Mouse (Mus musculus) midbrain, embryonic 13.5 days (tissue): Measurements from ENCODE around the gene Klc2. TPM values are rescaled to one million over a fixed set of nuclear protein-coding genes. Genes with fewer than 3 reads are reported as not detected.

Experiments used
- ATAC-seq: fragments of 200-750 bp; cut with Nextera tagmentation; 2 replicates; pipeline ENCODE4 v1.8.0; 2017; ENCODE audit warnings: mild to moderate bottlenecking, moderate TSS enrichment, moderate library complexity
- H3K27ac ChIP-seq: fragments of 300-500 bp; sonication (generic); 2 replicates; pipeline ENCODE4 v1.5.1; 2015; ENCODE audit warnings: inconsistent platforms, mild to moderate bottlenecking, moderate library complexity
- H3K27me3 ChIP-seq: fragments of 300-500 bp; sonication (generic); 2 replicates; pipeline ENCODE4 v1.6.1; 2015; ENCODE audit warnings: mild to moderate bottlenecking, inconsistent platforms
- H3K36me3 ChIP-seq: fragments of 300-500 bp; sonication (generic); 2 replicates; pipeline ENCODE4 v1.6.1; 2015; ENCODE audit warnings: mild to moderate bottlenecking, inconsistent platforms
- H3K4me1 ChIP-seq: fragments of 300-500 bp; sonication (generic); replicated peaks from 2 replicates; pipeline ENCODE4 v1.6.1; 2015; ENCODE audit warnings: inconsistent platforms
- H3K4me2 ChIP-seq: fragments of 300-500 bp; sonication (generic); replicated peaks from 2 replicates; pipeline ENCODE4 v1.6.1; 2015; ENCODE audit warnings: moderate library complexity, mild to moderate bottlenecking, inconsistent platforms
- H3K4me3 ChIP-seq: fragments of 300-500 bp; sonication (generic); replicated peaks from 2 replicates; pipeline ENCODE4 v1.5.1; 2015; ENCODE audit warnings: mild to moderate bottlenecking, inconsistent platforms
- H3K9ac ChIP-seq: fragments of 300-500 bp; sonication (generic); replicated peaks from 2 replicates; pipeline ENCODE4 v1.6.1; 2015; ENCODE audit warnings: mild to moderate bottlenecking, inconsistent platforms
- H3K9me3 ChIP-seq: fragments of 300-500 bp; sonication (generic); 2 replicates; pipeline ENCODE4 v1.6.1; 2016; ENCODE audit warnings: mild to moderate bottlenecking, inconsistent platforms
- WGBS: fragments of 180-500 bp; shearing (Covaris S2); methylation state at CpG from one replicate; pipeline ENCODE4 v1.1.7; 2015; 5-methylcytosine and 5-hydroxymethylcytosine counted together
- polyA plus RNA-seq: library from polyadenylated mRNA; unstranded; fragments of >200 nt; fragmentation: Nextera tagmentation; extraction: Ambion mirVana; gene quantifications from 2 replicates; pipeline ENCODE4 v1.2.1, GENCODE M21; 2015

Klc2 gene
- polyA plus RNA-seq, 1 experiment from 2014 or later, result 69.0 TPM

GRCm38 (mm10) chr19:5069978-5070377 is 48.4 kb downstream of the Klc2 start:
- 85% methylated on average over 7 of the region's 7 CpGs for WGBS
- no peaks in the 10 kb centered on the region for H3K9me3 ChIP-seq
- H3K4me1 ChIP-seq, result peaks cover 44% of the 10 kb centered on the region
- ATAC-seq, result no peak
- H3K4me3 ChIP-seq, result peak overlapping the region; percentile 3
- H3K9ac ChIP-seq, result no peak overlapping the region
- H3K36me3 ChIP-seq, result no peaks in the 10 kb centered on the region
- 0 out of 2 replicates have a peak overlapping the region, but pooled peaks have one; percentile 9 for H3K4me2 ChIP-seq
- H3K27me3 ChIP-seq, result peaks cover 75% of the 10 kb centered on the region
- no peak overlapping the region for H3K27ac ChIP-seq

GRCm38 (mm10) chr19:5069486-5069885 is 48.9 kb downstream of the Klc2 start:
- Histone ChIP-seq H3K27me3 (peaks cover 72% of the 10 kb centered on the region), H3K27ac (no peak overlapping the region), H3K4me2 (peak overlapping the region; percentile 67; the same call in 1 of the 2 replicates), H3K4me1 (peaks cover 44% of the 10 kb centered on the region), H3K4me3 (peak overlapping the region; percentile 3; the same call in 1 of the 2 replicates), H3K9ac (no peak overlapping the region), H3K9me3 (no peaks in the 10 kb centered on the region), H3K36me3 (no peaks in the 10 kb centered on the region)
- no peak for ATAC-seq
- 85% methylated on average over 5 of the region's 5 CpGs for WGBS

GRCm38 (mm10) chr19:5068570-5069234 is 49.7 kb downstream of the Klc2 start:
- WGBS, result 37% methylated on average over 21 of the region's 21 CpGs
- H3K4me1 ChIP-seq, result peaks cover 44% of the 10 kb centered on the region

GRCm38 (mm10) chr19:5067867-5068569 is 50.3 kb downstream of the Klc2 start, which contains the start of gene Cd248:
TSS of gene Cd248 (plus strand) at chr19:5068078.
- ATAC-seq, result peak; percentile 24; the same call in 1 of the 2 replicates
- peaks cover 44% of the 10 kb centered on the region for H3K4me1 ChIP-seq

More at GRCm38 (mm10) chr19:5068570-5069234, 49.7 kb downstream of the Klc2 start:
- Histone ChIP-seq H3K27me3 (peaks cover 66% of the 10 kb centered on the region), H3K9me3 (no peaks in the 10 kb centered on the region), H3K36me3 (no peaks in the 10 kb centered on the region), H3K9ac (peak overlapping the region; percentile 69), H3K4me3 (peak overlapping the region; percentile 42), H3K4me2 (peak overlapping the region; percentile 67), H3K27ac (no peak overlapping the region)
- ATAC-seq, result 0 out of 2 replicates have a peak, but pooled peaks have one; percentile 3

GRCm38 (mm10) chr19:5067040-5067799 is 51.1 kb downstream of the Klc2 start:
- peaks cover 36% of the 10 kb centered on the region for H3K4me1 ChIP-seq
- peak overlapping the region; percentile 42 for H3K4me3 ChIP-seq
- H3K9me3 ChIP-seq, result no peaks in the 10 kb centered on the region
- WGBS, result 11% methylated on average over 15 of the region's 15 CpGs
- H3K36me3 ChIP-seq, result no peaks in the 10 kb centered on the region
- H3K4me2 ChIP-seq, result peak overlapping the region; percentile 67
- H3K27ac ChIP-seq, result no peak overlapping the region
- peak overlapping the region; percentile 69 for H3K9ac ChIP-seq
- no peak for ATAC-seq
- H3K27me3 ChIP-seq, result peaks cover 62% of the 10 kb centered on the region

More at GRCm38 (mm10) chr19:5067867-5068569, 50.3 kb downstream of the Klc2 start, which contains the start of gene Cd248:
- WGBS, result under 1% methylated on average over 55 of the region's 56 CpGs
- H3K9me3 ChIP-seq, result no peaks in the 10 kb centered on the region
- H3K27me3 ChIP-seq, result peaks cover 62% of the 10 kb centered on the region
- H3K4me2 ChIP-seq, result peak within 1 kb of the TSS; percentile 67
- H3K4me3 ChIP-seq, result peak within 1 kb of the TSS; percentile 42
- H3K27ac ChIP-seq, result no peak within 1 kb of the TSS
- no peaks in the 10 kb centered on the region for H3K36me3 ChIP-seq
- peak within 1 kb of the TSS; percentile 69 for H3K9ac ChIP-seq

GRCm38 (mm10) chr19:5065104-5065503 is 53.3 kb downstream of the Klc2 start:
- Histone ChIP-seq H3K27me3 (peaks cover 51% of the 10 kb centered on the region), H3K9ac (0 out of 2 replicates have a peak overlapping the region, but pooled peaks have one; percentile 19)
- WGBS, result 75% methylated on average over 7 of the region's 7 CpGs

GRCm38 (mm10) chr19:5062446-5062845 is 55.9 kb downstream of the Klc2 start:
- ATAC-seq, result no peak

More at GRCm38 (mm10) chr19:5065104-5065503, 53.3 kb downstream of the Klc2 start:
- ATAC-seq, result no peak
- H3K36me3 ChIP-seq, result no peaks in the 10 kb centered on the region
- no peak overlapping the region for H3K27ac ChIP-seq
- H3K9me3 ChIP-seq, result no peaks in the 10 kb centered on the region
- no peak overlapping the region for H3K4me3 ChIP-seq
- peaks cover 33% of the 10 kb centered on the region for H3K4me1 ChIP-seq
- no peak overlapping the region for H3K4me2 ChIP-seq

GRCm38 (mm10) chr19:5062041-5062440 is 56.3 kb downstream of the Klc2 start:
- Histone ChIP-seq H3K36me3 (no peaks in the 10 kb centered on the region), H3K4me3 (no peak overlapping the region), H3K9ac (no peak overlapping the region), H3K4me2 (no peak overlapping the region), H3K27me3 (peaks cover 26% of the 10 kb centered on the region), H3K4me1 (peaks cover 24% of the 10 kb centered on the region), H3K9me3 (no peaks in the 10 kb centered on the region), H3K27ac (no peak overlapping the region)
- no peak for ATAC-seq
- WGBS, result 86% methylated on average over 5 of the region's 5 CpGs

More at GRCm38 (mm10) chr19:5062446-5062845, 55.9 kb downstream of the Klc2 start:
- Histone ChIP-seq H3K9ac (no peak overlapping the region), H3K4me1 (peaks cover 28% of the 10 kb centered on the region), H3K27ac (no peak overlapping the region), H3K9me3 (no peaks in the 10 kb centered on the region), H3K27me3 (peaks cover 30% of the 10 kb centered on the region), H3K4me2 (no peak overlapping the region), H3K36me3 (no peaks in the 10 kb centered on the region), H3K4me3 (no peak overlapping the region)
- 81% methylated on average over 6 of the region's 6 CpGs for whole genome bisulfite sequencing

GRCm38 (mm10) chr19:5060365-5061330 is 57.7 kb downstream of the Klc2 start:
- peaks cover 28% of the 10 kb centered on the region for H3K4me1 ChIP-seq
- no peaks in the 10 kb centered on the region for H3K36me3 ChIP-seq
- WGBS, result 41% methylated on average over 5 of the region's 5 CpGs
- ATAC-seq, result no peak
- H3K4me2 ChIP-seq, result no peak overlapping the region
- H3K4me3 ChIP-seq, result no peak overlapping the region
- H3K27ac ChIP-seq, result no peak overlapping the region
- H3K9me3 ChIP-seq, result no peaks in the 10 kb centered on the region
- no peak overlapping the region for H3K9ac ChIP-seq
- peaks cover 14% of the 10 kb centered on the region for H3K27me3 ChIP-seq

- Histone ChIP-seq H3K9ac (peak overlapping the region; percentile 33; the same call in 1 of the 2 replicates), H3K27me3 (peaks cover 20% of the 10 kb centered on the region), H3K4me1 (peaks cover 28% of the 10 kb centered on the region), H3K36me3 (no peaks in the 10 kb centered on the region), H3K9me3 (no peaks in the 10 kb centered on the region), H3K4me3 (no peak overlapping the region), H3K27ac (no peak overlapping the region), H3K4me2 (no peak overlapping the region)
- peak; percentile 41; the same call in 1 of the 2 replicates for ATAC-seq
- WGBS, result 10% methylated on average over 10 of the region's 10 CpGs
These were observed 59.3 kb downstream of the Klc2 start for GRCm38 (mm10) chr19:5058801-5059771.
